Mouse (Mus musculus): ENCODE data around the gene Cela2a. TPM values are rescaled to one million over a fixed set of nuclear protein-coding genes. Genes with fewer than 3 reads are reported as not detected.

Gene Cela2a
- total and polyA plus RNA-seq, 3 experiments: not detected

DNA sequence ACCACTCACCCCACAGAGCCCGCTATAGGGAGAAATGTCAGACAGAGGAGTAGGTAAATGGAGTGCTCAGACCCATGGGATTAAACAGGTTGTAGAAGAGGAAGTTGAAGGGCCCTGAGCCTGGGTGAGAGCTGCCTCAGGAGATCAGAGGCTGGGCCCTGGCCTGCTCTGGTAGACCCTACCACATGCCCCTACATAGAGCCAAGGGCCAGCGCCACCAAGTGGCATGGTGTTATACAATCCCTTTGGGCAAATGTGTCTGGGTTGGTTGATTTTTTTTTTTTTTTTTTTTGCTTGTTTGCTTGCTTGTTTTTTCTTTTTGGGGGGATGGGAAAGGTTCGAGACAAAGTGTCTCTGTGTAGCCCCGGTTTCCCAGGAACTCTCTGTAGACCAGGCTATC, 21.9 kb downstream of the Cela2a start:
- Histone ChIP-seq H3K36me3 (replicated peaks) (peaks cover 61% of the 10 kb centered on the region), H3K4me3 (ENCODE audit: low read depth, low read length) (no peak overlapping the region), H3K27me3 (ENCODE audit: insufficient read depth, low read length) (no peaks in the 10 kb centered on the region), H3K4me1 (ENCODE audit: insufficient read depth, low read depth, low read length) (peaks cover 9% of the 10 kb centered on the region), H3K9me3 (replicated peaks) (no peaks in the 10 kb centered on the region)
- DNase-seq (ENCODE audit: low spot score) (peak; percentile 31), ATAC-seq (ENCODE audit: extremely low read depth, insufficient number of reproducible peaks, low FRiP score, poor library complexity, severe bottlenecking) (no peak)
- no peak for TF ChIP-seq CTCF (IDR thresholded peaks at IDR 0.05; ENCODE audit: low read depth, low read length)
- no peak for TF ChIP-seq POLR2AphosphoS5 (IDR thresholded peaks at IDR 0.05; ENCODE audit: insufficient replicate concordance, low read depth, low read length)
- no peak for TF ChIP-seq GATA2 (IDR thresholded peaks at IDR 0.05; ENCODE audit: borderline replicate concordance, low read depth, low read length)
- no peak for TF ChIP-seq GATA1 (IDR thresholded peaks at IDR 0.05; ENCODE audit: borderline replicate concordance, low read length)
- no peak for TF ChIP-seq TAL1 (conservative IDR thresholded peaks at IDR 0.05; ENCODE audit: low read depth, low read length)

DNA sequence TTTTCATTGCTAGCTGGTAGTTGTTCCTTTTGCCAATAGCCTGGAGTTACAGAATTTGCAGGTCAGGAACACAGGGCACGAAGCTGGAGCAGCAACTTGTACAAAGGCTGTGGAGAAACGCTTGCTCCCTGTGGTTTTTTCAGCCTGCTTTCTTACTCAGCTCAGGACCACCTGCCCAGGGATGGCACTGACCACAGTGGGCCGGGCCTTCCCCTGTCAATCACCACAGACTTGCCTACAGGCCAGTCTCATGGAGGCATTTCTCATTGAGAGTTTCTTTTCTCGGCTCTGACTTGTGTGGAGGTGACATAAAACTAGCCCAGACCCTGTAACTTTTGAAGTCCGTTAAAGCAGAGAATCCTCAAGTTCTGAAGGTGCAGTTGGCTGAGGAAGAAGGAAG, 28.4 kb downstream of the Cela2a start:
- peaks cover 32% of the 10 kb centered on the region for H3K36me3 ChIP-seq (replicated peaks)
- H3K4me1 ChIP-seq (ENCODE audit: insufficient read depth, low read depth, low read length): peaks cover 26% of the 10 kb centered on the region
- no peak for ATAC-seq (ENCODE audit: extremely low read depth, insufficient number of reproducible peaks, low FRiP score, poor library complexity, severe bottlenecking)
- no peak for DNase-seq (ENCODE audit: low spot score)
- H3K4me3 ChIP-seq (ENCODE audit: low read depth, low read length): no peak overlapping the region
- no peaks in the 10 kb centered on the region for H3K9me3 ChIP-seq (replicated peaks)
- H3K27me3 ChIP-seq (ENCODE audit: insufficient read depth, low read length): no peaks in the 10 kb centered on the region
- TF ChIP-seq TAL1 (conservative IDR thresholded peaks at IDR 0.05; ENCODE audit: low read depth, low read length) (no peak), POLR2AphosphoS5 (IDR thresholded peaks at IDR 0.05; ENCODE audit: insufficient replicate concordance, low read depth, low read length) (no peak), GATA2 (IDR thresholded peaks at IDR 0.05; ENCODE audit: borderline replicate concordance, low read depth, low read length) (no peak), CTCF (IDR thresholded peaks at IDR 0.05; ENCODE audit: low read depth, low read length) (no peak), GATA1 (IDR thresholded peaks at IDR 0.05; ENCODE audit: borderline replicate concordance, low read length) (no peak)

GRCm38 (mm10) chr4:141796954-141797353, 29.0 kb downstream of the Cela2a start:
- Histone ChIP-seq H3K9me3 (replicated peaks) (no peaks in the 10 kb centered on the region), H3K4me3 (ENCODE audit: low read depth, low read length) (no peak overlapping the region), H3K4me1 (ENCODE audit: insufficient read depth, low read depth, low read length) (peaks cover 32% of the 10 kb centered on the region), H3K36me3 (replicated peaks) (peaks cover 32% of the 10 kb centered on the region), H3K27me3 (ENCODE audit: insufficient read depth, low read length) (no peaks in the 10 kb centered on the region)
- ATAC-seq (ENCODE audit: extremely low read depth, insufficient number of reproducible peaks, low FRiP score, poor library complexity, severe bottlenecking) (no peak), DNase-seq (ENCODE audit: low spot score) (no peak)
- TF ChIP-seq CTCF (IDR thresholded peaks at IDR 0.05; ENCODE audit: low read depth, low read length): no peak
- no peak for TF ChIP-seq GATA1 (IDR thresholded peaks at IDR 0.05; ENCODE audit: borderline replicate concordance, low read length)

DNA sequence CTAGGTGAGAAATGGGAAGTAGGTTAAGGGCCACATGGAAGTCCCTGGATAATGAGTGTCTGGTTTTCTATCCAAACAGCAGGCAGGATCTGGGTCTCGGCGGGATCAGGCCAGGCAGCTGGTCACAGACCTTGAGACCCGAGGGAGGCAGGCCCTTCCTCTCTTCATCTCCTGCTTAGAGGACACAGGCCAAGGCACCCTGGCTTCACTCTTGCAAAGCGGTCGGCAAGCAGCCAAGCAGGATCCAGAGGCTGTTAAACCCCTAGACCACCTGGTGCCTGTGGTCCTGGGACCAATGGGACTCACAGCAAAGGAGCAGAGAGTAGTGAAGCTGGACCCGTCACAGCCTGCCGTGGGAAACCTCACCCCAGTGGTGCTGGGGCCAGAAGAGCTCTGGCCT, 29.6 kb downstream of the Cela2a start:
- no peak for ATAC-seq (ENCODE audit: extremely low read depth, insufficient number of reproducible peaks, low FRiP score, poor library complexity, severe bottlenecking)
- no peak for DNase-seq (ENCODE audit: low spot score)
- Histone ChIP-seq H3K4me1 (ENCODE audit: insufficient read depth, low read depth, low read length) (peaks cover 38% of the 10 kb centered on the region), H3K27me3 (ENCODE audit: insufficient read depth, low read length) (no peaks in the 10 kb centered on the region), H3K4me3 (ENCODE audit: low read depth, low read length) (no peak overlapping the region), H3K36me3 (replicated peaks) (peaks cover 32% of the 10 kb centered on the region), H3K9me3 (replicated peaks) (no peaks in the 10 kb centered on the region)
- TF ChIP-seq GATA2 (IDR thresholded peaks at IDR 0.05; ENCODE audit: borderline replicate concordance, low read depth, low read length) (no peak), TAL1 (conservative IDR thresholded peaks at IDR 0.05; ENCODE audit: low read depth, low read length) (no peak), POLR2AphosphoS5 (IDR thresholded peaks at IDR 0.05; ENCODE audit: insufficient replicate concordance, low read depth, low read length) (no peak), GATA1 (IDR thresholded peaks at IDR 0.05; ENCODE audit: borderline replicate concordance, low read length) (no peak), CTCF (IDR thresholded peaks at IDR 0.05; ENCODE audit: low read depth, low read length) (no peak)

- DNase-seq (ENCODE audit: low spot score) (no peak), ATAC-seq (ENCODE audit: extremely low read depth, insufficient number of reproducible peaks, low FRiP score, poor library complexity, severe bottlenecking) (no peak)
- Histone ChIP-seq H3K9me3 (replicated peaks) (no peaks in the 10 kb centered on the region), H3K36me3 (replicated peaks) (peaks cover 32% of the 10 kb centered on the region), H3K4me3 (ENCODE audit: low read depth, low read length) (peak overlapping the region; percentile 81), H3K27me3 (ENCODE audit: insufficient read depth, low read length) (no peaks in the 10 kb centered on the region), H3K4me1 (ENCODE audit: insufficient read depth, low read depth, low read length) (peaks cover 53% of the 10 kb centered on the region)
- no peak for TF ChIP-seq TAL1 (conservative IDR thresholded peaks at IDR 0.05; ENCODE audit: low read depth, low read length)
- TF ChIP-seq GATA1 (IDR thresholded peaks at IDR 0.05; ENCODE audit: borderline replicate concordance, low read length): no peak
- no peak for TF ChIP-seq GATA2 (IDR thresholded peaks at IDR 0.05; ENCODE audit: borderline replicate concordance, low read depth, low read length)
- TF ChIP-seq CTCF (IDR thresholded peaks at IDR 0.05; ENCODE audit: low read depth, low read length): no peak
- no peak for TF ChIP-seq POLR2AphosphoS5 (IDR thresholded peaks at IDR 0.05; ENCODE audit: insufficient replicate concordance, low read depth, low read length)
These were observed 31.8 kb downstream of the Cela2a start for GRCm38 (mm10) chr4:141794152-141794535.

DNA sequence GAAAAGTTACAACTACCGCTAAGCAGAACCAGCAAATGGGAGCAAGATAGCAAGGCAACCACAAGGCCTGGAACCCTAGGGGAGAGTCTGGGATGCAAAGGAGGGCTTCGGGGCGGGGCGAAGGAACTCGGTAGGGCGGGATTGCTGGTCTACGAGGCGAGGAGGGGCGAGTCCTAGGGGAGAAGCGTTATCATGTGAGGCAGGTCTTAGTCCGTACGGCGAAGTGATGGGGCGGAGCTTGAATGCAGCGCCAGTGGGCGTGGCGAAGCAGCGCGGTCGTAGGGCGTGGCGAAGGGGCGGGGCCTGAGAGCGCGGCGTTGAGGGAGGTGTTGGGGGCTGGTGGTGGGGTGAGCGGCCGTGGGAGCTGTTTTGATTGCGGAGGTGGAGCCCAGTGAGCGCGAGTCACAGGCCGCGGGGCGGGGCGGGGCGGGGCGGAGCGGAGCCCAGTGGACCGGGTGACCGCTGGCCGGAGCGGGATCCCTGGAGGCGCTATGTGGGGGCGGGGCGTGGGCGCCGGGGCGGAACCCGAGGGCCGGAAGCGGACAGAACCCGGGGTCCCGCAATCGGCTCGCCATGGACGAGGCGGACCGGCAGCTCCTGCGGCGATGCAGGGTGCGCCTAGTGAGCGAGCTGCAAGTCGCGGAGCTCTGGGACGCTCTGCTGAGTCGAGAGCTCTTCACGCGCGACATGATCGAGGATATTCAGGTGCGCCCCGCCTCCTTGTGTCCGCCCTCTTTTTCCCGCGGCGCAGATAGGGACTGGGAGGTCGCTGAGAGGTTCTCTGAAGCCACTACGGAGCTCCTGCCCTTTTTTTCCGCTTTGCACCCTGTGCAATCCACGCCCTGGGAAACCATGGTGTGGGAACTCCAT, 32.4 kb downstream of the Cela2a start, which contains the start of gene Casp9:
Casp9 (plus strand) TSS at position 331 of the 870 bp plus-strand sequence.
- peak within 1 kb of the TSS; percentile 81 for H3K4me3 ChIP-seq (ENCODE audit: low read depth, low read length)
- TF ChIP-seq GATA1 (IDR thresholded peaks at IDR 0.05; ENCODE audit: borderline replicate concordance, low read length) (no peak), GATA2 (IDR thresholded peaks at IDR 0.05; ENCODE audit: borderline replicate concordance, low read depth, low read length) (no peak), CTCF (IDR thresholded peaks at IDR 0.05; ENCODE audit: low read depth, low read length) (no peak), POLR2AphosphoS5 (IDR thresholded peaks at IDR 0.05; ENCODE audit: insufficient replicate concordance, low read depth, low read length) (no peak)
- DNase-seq (ENCODE audit: low spot score) (peak; percentile 88), ATAC-seq (ENCODE audit: extremely low read depth, insufficient number of reproducible peaks, low FRiP score, poor library complexity, severe bottlenecking) (peak; percentile 76)
- peaks cover 57% of the 10 kb centered on the region for H3K4me1 ChIP-seq (ENCODE audit: insufficient read depth, low read depth, low read length)
- H3K36me3 ChIP-seq (replicated peaks): peaks cover 36% of the 10 kb centered on the region
- no peaks in the 10 kb centered on the region for H3K9me3 ChIP-seq (replicated peaks)
- H3K27me3 ChIP-seq (ENCODE audit: insufficient read depth, low read length): no peaks in the 10 kb centered on the region
